Mouse (Mus musculus) liver, adult (tissue): ENCODE measurements at regions not wholly inside any gene's neighbourhood (a gene's known extent, or its start where the extent isn't known, plus 50 kb on each side); places are given as distances from the start of the nearest gene placed in this dataset.

Experiments used
- GATA4 ChIP-seq: IDR thresholded peaks from 2 replicates; pipeline ENCODE4 v1.6.1; 2014; ENCODE audit warnings: mild to moderate bottlenecking, low read length; ENCODE audit not compliant: insufficient replicate concordance

- TF ChIP-seq GATA4: no peak
Observed at GRCm38 (mm10) chr1:69470614-69471250, 216.3 kb downstream of the Ikzf2 start.

GRCm38 (mm10) chr1:69469158-69469901 lies 217.7 kb downstream of the Ikzf2 start:
- TF ChIP-seq GATA4: no peak

- TF ChIP-seq GATA4: no peak
Observed at GRCm38 (mm10) chr1:69466534-69467275, 220.3 kb downstream of the Ikzf2 start.

- TF ChIP-seq GATA4: no peak
Observed at GRCm38 (mm10) chr1:69461191-69461590, 225.9 kb downstream of the Ikzf2 start.

GRCm38 (mm10) chr1:69459899-69460298 lies 227.1 kb downstream of the Ikzf2 start:
- no peak for TF ChIP-seq GATA4

GRCm38 (mm10) chr1:69457471-69457870 lies 229.6 kb downstream of the Ikzf2 start:
- TF ChIP-seq GATA4: 0 out of 2 replicates have a peak, but pooled peaks have one; percentile 16

GRCm38 (mm10) chr1:69453991-69454390 lies 233.1 kb downstream of the Ikzf2 start:
- no peak for TF ChIP-seq GATA4

GRCm38 (mm10) chr1:69452910-69453309 lies 234.1 kb downstream of the Ikzf2 start:
- no peak for TF ChIP-seq GATA4

- TF ChIP-seq GATA4: no peak
Observed at GRCm38 (mm10) chr1:69450455-69450854, 236.6 kb downstream of the Ikzf2 start.

- no peak for TF ChIP-seq GATA4
Observed at GRCm38 (mm10) chr1:69447276-69447675, 239.8 kb downstream of the Ikzf2 start.

- TF ChIP-seq GATA4: no peak
Observed at GRCm38 (mm10) chr1:69444722-69445121, 242.3 kb downstream of the Ikzf2 start.

GRCm38 (mm10) chr1:69443466-69443865 lies 243.6 kb downstream of the Ikzf2 start:
- no peak for TF ChIP-seq GATA4

- no peak for TF ChIP-seq GATA4
Observed at GRCm38 (mm10) chr1:69440564-69441334, 246.3 kb downstream of the Ikzf2 start.

GRCm38 (mm10) chr1:69437042-69437441 lies 250.0 kb downstream of the Ikzf2 start:
- no peak for TF ChIP-seq GATA4
